9 mouse cellular contexts compared by ENCODE assay signal in genomic region chr17:3327335-3327734, GRCm38 (mm10). TPM values are rescaled to one million over a fixed set of nuclear protein-coding genes. Genes with fewer than 3 reads are reported as not detected.
DNase-seq lines count a peak whose midpoint lies in the region; ATAC-seq lines count a peak whose summit lies in the region.
"Had no signal": no experiment of that assay in that cellular context is flagged by ENCODE, and none has a peak within 500 bp of the region (broad histone marks: within the 10 kb centered on the region; RNA-seq: fewer than 3 reads in every experiment).

No protein-coding gene starts in this region.

- no peaks in the 10 kb centered on the region for H3K9me3 ChIP-seq in heart, embryonic 14.5 days (ENCODE audit: control insufficient read depth, low read length)
- no peaks in the 10 kb centered on the region for H3K9me3 ChIP-seq in hindbrain, embryonic 14.5 days (ENCODE audit: control insufficient read depth, low read length)
- no peaks in the 10 kb centered on the region for H3K9me3 ChIP-seq in midbrain, embryonic 13.5 days

- H3K4me2 ChIP-seq in heart, embryonic 14.5 days (ENCODE audit: low read length) = peak overlapping the region; percentile 98
- peak overlapping the region; percentile 59 for H3K4me2 ChIP-seq in hindbrain, embryonic 14.5 days (replicated peaks)
- H3K4me2 ChIP-seq in midbrain, embryonic 13.5 days (replicated peaks) = peak overlapping the region; percentile 79

- peak overlapping the region; percentile 82 for H3K9ac ChIP-seq in heart, embryonic 14.5 days (ENCODE audit: low read length)
- peak overlapping the region; percentile 44; the same call in 1 of the 2 replicates for H3K9ac ChIP-seq in hindbrain, embryonic 14.5 days
- H3K9ac ChIP-seq in midbrain, embryonic 13.5 days (replicated peaks) = no peak overlapping the region

- 5% methylated on average over 14 of the region's 14 CpGs for WGBS in heart, embryonic 14.5 days
- WGBS in hindbrain, embryonic 14.5 days = 5% methylated on average over 14 of the region's 14 CpGs
- WGBS in midbrain, embryonic 13.5 days = 6% methylated on average over 14 of the region's 14 CpGs

- no peak for DNase-seq in heart, postnatal 14 days
- no peak for DNase-seq in hindbrain, embryonic 14.5 days (ENCODE audit: low spot score)
- no peak for DNase-seq in right cerebral cortex, adult 2 months (ENCODE audit: low spot score in 2 of 2)
- DNase-seq in layer of hippocampus, adult 8-10 months (ENCODE audit: low spot score in 2 of 2) = no peak
- DNase-seq in adrenal gland, postnatal 10 days = no peak
- DNase-seq: thymus, postnatal 25 days had no signal

- peak overlapping the region; percentile 75 to 77 for H3K4me3 ChIP-seq in heart, embryonic 14.5 days (ENCODE audit: control insufficient read depth in 1 of 2, insufficient read depth in 1 of 2, low read depth in 1 of 2, low read length in 2 of 2)
- peak overlapping the region; percentile 77 for H3K4me3 ChIP-seq in brown adipose tissue, adult 24 weeks (ENCODE audit: insufficient read depth, low read depth, low read length)
- peak overlapping the region; percentile 41 for H3K4me3 ChIP-seq in hindbrain, embryonic 14.5 days (replicated peaks; ENCODE audit: low read length)
- peak overlapping the region; percentile 43 for H3K4me3 ChIP-seq in midbrain, embryonic 13.5 days (replicated peaks)

- intact Hi-C loops in heart, postnatal 14 days (cut with DNase I) = no loop called here

- H3K36me3 ChIP-seq in heart, embryonic 14.5 days (ENCODE audit: control insufficient read depth, insufficient read depth, low read length) = no peaks in the 10 kb centered on the region
- H3K36me3 ChIP-seq in hindbrain, embryonic 14.5 days (replicated peaks; ENCODE audit: control insufficient read depth, insufficient read depth) = no peaks in the 10 kb centered on the region
- no peaks in the 10 kb centered on the region for H3K36me3 ChIP-seq in midbrain, embryonic 13.5 days

- ATAC-seq in heart, embryonic 14.5 days (ENCODE audit: insufficient number of reproducible peaks, insufficient read depth, low FRiP score, low read depth) = no peak
- ATAC-seq in hindbrain, embryonic 14.5 days (ENCODE audit: low FRiP score) = no peak
- no peak for ATAC-seq in midbrain, embryonic 13.5 days

- peaks cover 0 to 6% of the 10 kb centered on the region in 2 experiments; a peak in 2 of 4 replicates for H3K4me1 ChIP-seq in heart, embryonic 14.5 days (ENCODE audit: control insufficient read depth in 2 of 2, insufficient read depth in 2 of 2, low read length in 2 of 2)
- no peaks in the 10 kb centered on the region; the same call in 1 of the 2 replicates for H3K4me1 ChIP-seq in brown adipose tissue, adult 24 weeks (ENCODE audit: control insufficient read depth, insufficient read depth, insufficient read length, low read length)
- H3K4me1 ChIP-seq in hindbrain, embryonic 14.5 days (replicated peaks; ENCODE audit: control insufficient read depth, insufficient read depth, low read length) = no peaks in the 10 kb centered on the region; the same call in 1 of the 2 replicates
- peaks cover 18% of the 10 kb centered on the region for H3K4me1 ChIP-seq in midbrain, embryonic 13.5 days (replicated peaks)

- no peaks in the 10 kb centered on the region for H3K27me3 ChIP-seq in heart, embryonic 14.5 days (ENCODE audit: control insufficient read depth, insufficient read depth, low read length)
- peaks cover 29% of the 10 kb centered on the region for H3K27me3 ChIP-seq in hindbrain, embryonic 14.5 days (ENCODE audit: control insufficient read depth, insufficient read depth, low read length)
- peaks cover 47% of the 10 kb centered on the region for H3K27me3 ChIP-seq in midbrain, embryonic 13.5 days

- H3K27ac ChIP-seq in heart, embryonic 14.5 days (replicated peaks in 1 of 2; ENCODE audit: control insufficient read depth in 1 of 2, insufficient read depth in 1 of 2, low read depth in 2 of 2, low read length in 2 of 2) = no peak overlapping the region
- H3K27ac ChIP-seq in brown adipose tissue, adult 24 weeks (replicated peaks; ENCODE audit: low read depth, low read length) = no peak overlapping the region
- no peak overlapping the region for H3K27ac ChIP-seq in hindbrain, embryonic 14.5 days
- H3K27ac ChIP-seq in midbrain, embryonic 13.5 days = no peak overlapping the region

RNA-seq across cellular contexts. Expression of gene Tiam2, which starts 1.0 kb away (rescaled TPM):
- polyA plus RNA-seq in heart, embryonic 14.5 days (2014; fragmentation: Nextera tagmentation; extraction: Ambion mirVana) = 3.7 and 3.9 TPM in 2 replicates
- total RNA-seq in heart, postnatal 14 days (2021) = 1 to 10 TPM; 2.7 to 2.8 TPM
- polyA plus RNA-seq in brown adipose tissue, adult 24 weeks (2012; ENCODE audit: insufficient read depth, insufficient read length, missing spikeins) = 1.1 and 2.2 TPM in 2 replicates
- 5.2 and 6.3 TPM in 2 replicates for polyA plus RNA-seq in hindbrain, embryonic 14.5 days (2014; fragmentation: Nextera tagmentation; extraction: Ambion mirVana)
- polyA plus RNA-seq in midbrain, embryonic 13.5 days (2015; fragmentation: Nextera tagmentation; extraction: Ambion mirVana) = 1.9 and 4.9 TPM in 2 replicates
- total RNA-seq in layer of hippocampus, adult 8-10 months (2022) = 10 to 100 TPM; 29.3 to 36.2 (median 33.9) TPM
- 10 to 100 TPM; 10.1 to 13.1 TPM for total RNA-seq in adrenal gland, postnatal 10 days (2021)
